Mouse (Mus musculus) kidney, adult 18-20 months (tissue): ENCODE data around the gene Tceal1.

Source experiments
- DNase-seq: peaks from one replicate; pipeline ENCODE4 v3.0.0; 2021

The Tceal1 gene

GRCm38 (mm10) chrX:136755464-136755863, 47.7 kb downstream of the Tceal1 start:
- no peak for DNase-seq
